Mouse (Mus musculus) midbrain, embryonic 14.5 days (tissue): ENCODE data around the gene Ccdc169. TPM values are rescaled to one million over a fixed set of nuclear protein-coding genes. Genes with fewer than 3 reads are reported as not detected.

Source experiments
- ATAC-seq: fragments of 200-750 bp; cut with Nextera tagmentation; 2 replicates; pipeline ENCODE4 v1.8.0; 2017; ENCODE audit warnings: moderate number of reproducible peaks, moderate library complexity; ENCODE audit not compliant: low FRiP score, low TSS enrichment
- DNase-seq: peaks from one replicate; pipeline ENCODE4 v3.0.0-alpha.2; 2015
- H3K27ac ChIP-seq: fragments of 300-500 bp; sonication (generic); replicated peaks from 2 replicates; pipeline ENCODE4 v1.5.1; 2014; ENCODE audit warnings: mild to moderate bottlenecking, low read depth, low read length, moderate library complexity
- H3K27me3 ChIP-seq: fragments of 300-500 bp; sonication (generic); 2 replicates; pipeline ENCODE4 v1.6.1; 2014; ENCODE audit warnings: low read length, control low read depth, mixed read lengths; ENCODE audit not compliant: control insufficient read depth, insufficient read depth
- H3K36me3 ChIP-seq: fragments of 300-500 bp; sonication (generic); 2 replicates; pipeline ENCODE4 v1.6.1; 2014; ENCODE audit warnings: low read length, control low read depth; ENCODE audit not compliant: control insufficient read depth, insufficient read depth
- H3K4me1 ChIP-seq: fragments of 300-500 bp; sonication (generic); 2 replicates; pipeline ENCODE4 v1.6.1; 2014; ENCODE audit warnings: mild to moderate bottlenecking, antibody characterized with exemption, low read length, control low read depth; ENCODE audit not compliant: control insufficient read depth, insufficient read depth
- H3K4me2 ChIP-seq: fragments of 300-500 bp; sonication (generic); 2 replicates; pipeline ENCODE4 v1.6.1; 2014; ENCODE audit warnings: mild to moderate bottlenecking, low read length, moderate library complexity
- H3K4me3 ChIP-seq: fragments of 300-500 bp; sonication (generic); replicated peaks from 2 replicates; pipeline ENCODE4 v1.5.1; 2014; ENCODE audit warnings: low read depth, low read length
- H3K9ac ChIP-seq: fragments of 300-500 bp; sonication (generic); replicated peaks from 2 replicates; pipeline ENCODE4 v1.6.1; 2014; ENCODE audit warnings: mild to moderate bottlenecking, low read length, moderate library complexity
- H3K9me3 ChIP-seq: fragments of 300-500 bp; sonication (generic); 2 replicates; pipeline ENCODE4 v1.6.1; 2016; ENCODE audit warnings: low read length, control low read depth, mixed read lengths; ENCODE audit not compliant: control insufficient read depth
- WGBS: fragments of 180-500 bp; shearing (Covaris S2); extraction: QIAGEN DNeasy Blood & Tissue Kit; methylation state at CpG from one replicate; pipeline ENCODE4 v1.1.7; 2014; 5-methylcytosine and 5-hydroxymethylcytosine counted together
- polyA plus RNA-seq: library from polyadenylated mRNA; unstranded; fragments of >200 nt; fragmentation: Nextera tagmentation; extraction: Ambion mirVana; gene quantifications from 2 replicates; pipeline ENCODE4 v1.2.1, GENCODE M21; 2014

Ccdc169 gene
- polyA plus RNA-seq, 1 experiment from 2014 or later: 0.12 TPM

DNA sequence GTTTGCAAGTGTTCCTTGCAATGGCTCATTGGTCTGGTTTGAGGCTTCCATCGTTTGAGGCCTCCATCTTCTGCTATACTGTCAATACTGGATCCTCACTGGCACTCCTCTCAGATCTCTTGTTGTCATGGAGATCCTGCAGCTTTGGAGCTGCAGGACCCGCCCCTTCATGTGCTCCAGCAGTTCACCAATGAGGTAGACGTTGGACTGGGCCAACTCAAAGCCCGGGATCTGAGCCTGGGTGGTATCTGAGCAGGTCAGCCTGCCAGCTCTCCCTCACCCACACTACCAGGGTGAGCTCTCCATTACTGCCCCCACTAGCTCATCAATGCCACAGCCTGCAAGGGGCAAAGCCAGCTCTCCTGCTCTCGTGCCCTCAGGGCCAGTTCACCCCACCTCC is 20.3 kb downstream of the Ccdc169 start:
- DNase-seq: peak; percentile 23
- H3K4me1 ChIP-seq: 0 out of 2 replicates have a peak, but pooled peaks cover 7% of the 10 kb centered on the region

DNA sequence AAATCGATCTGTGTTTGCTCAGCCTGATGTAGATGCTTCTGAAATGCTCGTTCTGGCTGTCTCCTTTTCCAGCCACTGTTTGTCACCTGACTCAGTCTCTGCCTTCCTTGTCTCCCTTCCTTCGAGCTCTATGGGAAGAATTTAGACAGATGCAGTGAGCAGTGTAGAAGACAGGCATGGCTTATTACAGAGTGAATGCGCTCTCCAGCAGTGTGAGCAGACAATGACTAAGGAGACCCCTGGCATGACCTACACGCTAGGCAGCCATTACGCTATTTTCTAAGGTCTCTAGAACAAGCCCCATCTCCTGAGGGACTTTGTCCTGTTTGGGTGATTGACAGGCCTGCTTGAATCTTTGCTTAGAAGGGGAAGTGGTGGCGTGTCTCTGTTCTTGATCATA is 24.0 kb downstream of the Ccdc169 start:
- Histone ChIP-seq H3K4me2 (no peak overlapping the region), H3K9ac (no peak overlapping the region), H3K36me3 (no peaks in the 10 kb centered on the region), H3K9me3 (no peaks in the 10 kb centered on the region), H3K27ac (no peak overlapping the region), H3K27me3 (no peaks in the 10 kb centered on the region), H3K4me1 (0 out of 2 replicates have a peak, but pooled peaks cover 7% of the 10 kb centered on the region), H3K4me3 (no peak overlapping the region)
- no peak for ATAC-seq
- WGBS: 40% methylated on average over 7 of the region's 7 CpGs
- DNase-seq: peak; percentile 41

More for the DNA sequence above, 20.3 kb downstream of the Ccdc169 start:
- H3K27ac ChIP-seq: no peak overlapping the region
- 41% methylated on average over 5 of the region's 5 CpGs for WGBS
- no peak for ATAC-seq
- no peak overlapping the region for H3K4me3 ChIP-seq
- no peak overlapping the region for H3K9ac ChIP-seq
- no peaks in the 10 kb centered on the region for H3K36me3 ChIP-seq
- H3K27me3 ChIP-seq: no peaks in the 10 kb centered on the region
- H3K4me2 ChIP-seq: no peak overlapping the region
- no peaks in the 10 kb centered on the region for H3K9me3 ChIP-seq

DNA sequence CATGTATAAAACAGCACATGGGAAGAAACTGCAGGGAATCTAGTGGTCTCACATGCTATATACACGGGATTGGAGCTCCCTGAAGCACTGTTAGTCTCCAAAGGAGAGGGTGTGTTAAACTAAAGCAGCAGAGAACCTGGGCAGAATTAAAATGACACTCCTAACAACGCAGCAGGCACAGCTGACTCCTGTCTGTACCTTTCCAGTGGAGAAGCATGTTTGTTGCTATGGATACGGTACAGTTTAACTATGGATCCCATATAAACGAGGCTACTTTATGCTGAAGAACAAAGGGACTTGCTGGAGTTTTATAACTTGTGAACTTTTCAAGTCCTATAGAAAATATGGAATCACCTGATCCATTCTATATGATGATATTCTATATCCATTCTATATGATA is 26.4 kb downstream of the Ccdc169 start:
- H3K27ac ChIP-seq: no peak overlapping the region
- H3K4me3 ChIP-seq: no peak overlapping the region
- no peaks in the 10 kb centered on the region for H3K27me3 ChIP-seq
- no peaks in the 10 kb centered on the region for H3K4me1 ChIP-seq
- H3K9me3 ChIP-seq: no peaks in the 10 kb centered on the region
- WGBS: 67% methylated on average over 4 of the region's 4 CpGs
- DNase-seq: peak; percentile 40
- no peaks in the 10 kb centered on the region for H3K36me3 ChIP-seq
- ATAC-seq: no peak
- no peak overlapping the region for H3K4me2 ChIP-seq
- H3K9ac ChIP-seq: no peak overlapping the region

DNA sequence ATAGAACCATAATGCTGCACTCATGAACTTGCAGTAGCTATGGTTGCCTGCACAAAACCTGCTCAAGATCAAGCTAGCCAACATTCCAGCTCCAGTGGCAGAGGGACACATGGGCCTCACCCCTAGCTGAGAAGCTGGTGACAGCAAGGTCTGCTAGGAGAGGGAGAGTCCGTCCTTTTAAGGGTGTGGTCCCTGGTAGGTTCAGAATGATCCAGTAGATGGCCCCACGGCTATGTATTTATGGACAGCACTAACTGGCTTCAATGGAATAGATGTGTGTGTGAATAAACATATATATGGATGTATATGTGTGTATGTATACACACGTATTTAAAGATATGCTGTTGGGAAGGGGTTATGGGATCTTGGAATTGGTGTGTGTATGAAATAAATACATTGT is 35.3 kb downstream of the Ccdc169 start:
- no peaks in the 10 kb centered on the region for H3K27me3 ChIP-seq
- no peaks in the 10 kb centered on the region for H3K36me3 ChIP-seq
- H3K4me2 ChIP-seq: no peak overlapping the region
- H3K9ac ChIP-seq: no peak overlapping the region
- WGBS: 77% methylated on average over 3 of the region's 3 CpGs
- ATAC-seq (no peak), DNase-seq (no peak)
- H3K27ac ChIP-seq: no peak overlapping the region
- no peak overlapping the region for H3K4me3 ChIP-seq
- H3K9me3 ChIP-seq: no peaks in the 10 kb centered on the region
- H3K4me1 ChIP-seq: no peaks in the 10 kb centered on the region

- WGBS: 52% methylated on average over 6 of the region's 6 CpGs
- no peaks in the 10 kb centered on the region for H3K9me3 ChIP-seq
- ATAC-seq: no peak
- no peak overlapping the region for H3K4me2 ChIP-seq
- no peaks in the 10 kb centered on the region for H3K4me1 ChIP-seq
- H3K27me3 ChIP-seq: no peaks in the 10 kb centered on the region
- H3K27ac ChIP-seq: no peak overlapping the region
- H3K36me3 ChIP-seq: no peaks in the 10 kb centered on the region
- H3K4me3 ChIP-seq: no peak overlapping the region
- DNase-seq: no peak
- no peak overlapping the region for H3K9ac ChIP-seq
These were observed 40.1 kb downstream of the Ccdc169 start for GRCm38 (mm10) chr3:55177271-55177670.

DNA sequence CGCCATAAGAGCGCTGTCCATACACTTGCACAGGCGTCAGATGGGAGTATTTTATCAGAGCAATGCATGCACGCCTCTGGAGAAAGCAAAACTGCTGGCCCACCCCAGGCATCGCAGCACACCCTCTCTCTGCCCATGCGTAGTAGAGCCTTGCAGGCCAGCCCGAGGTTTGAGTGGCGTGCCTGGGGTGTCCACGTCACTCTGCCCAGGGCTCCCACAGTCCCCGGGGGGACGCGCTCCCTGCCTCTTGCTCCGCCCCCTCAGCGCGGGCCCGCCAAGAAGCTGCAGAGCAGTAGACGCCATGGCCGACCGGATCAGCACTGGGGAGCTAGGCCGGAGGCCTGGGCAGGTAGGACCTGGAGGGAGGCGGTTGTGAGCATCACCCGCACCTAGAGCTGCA is 44.6 kb downstream of the Ccdc169 start, which contains the start of gene Sohlh2:
Sohlh2 (plus strand) TSS at position 263 of the 400 bp plus-strand sequence.
- no peak within 1 kb of the TSS for H3K9ac ChIP-seq
- no peaks in the 10 kb centered on the region for H3K4me1 ChIP-seq
- no peak within 1 kb of the TSS for H3K4me2 ChIP-seq
- H3K4me3 ChIP-seq: no peak within 1 kb of the TSS
- no peaks in the 10 kb centered on the region for H3K36me3 ChIP-seq
- 93% methylated on average over 22 of the region's 22 CpGs for WGBS
- H3K27ac ChIP-seq: no peak within 1 kb of the TSS
- no peaks in the 10 kb centered on the region for H3K9me3 ChIP-seq
- ATAC-seq: peak; percentile 24; the same call in 1 of the 2 replicates
- H3K27me3 ChIP-seq: no peaks in the 10 kb centered on the region
- no peak for DNase-seq

- 93% methylated on average over 4 of the region's 4 CpGs for whole genome bisulfite sequencing
- no peaks in the 10 kb centered on the region for H3K4me1 ChIP-seq
- no peak overlapping the region for H3K27ac ChIP-seq
- no peak overlapping the region for H3K4me2 ChIP-seq
- H3K27me3 ChIP-seq: no peaks in the 10 kb centered on the region
- H3K36me3 ChIP-seq: no peaks in the 10 kb centered on the region
- no peak overlapping the region for H3K4me3 ChIP-seq
- H3K9ac ChIP-seq: no peak overlapping the region
- no peaks in the 10 kb centered on the region for H3K9me3 ChIP-seq
- ATAC-seq (no peak), DNase-seq (no peak)
These were observed 54.5 kb downstream of the Ccdc169 start for GRCm38 (mm10) chr3:55191668-55192067.

- Histone ChIP-seq H3K9ac (no peak overlapping the region), H3K4me1 (no peaks in the 10 kb centered on the region), H3K36me3 (no peaks in the 10 kb centered on the region), H3K27ac (no peak overlapping the region), H3K4me3 (no peak overlapping the region), H3K4me2 (no peak overlapping the region), H3K27me3 (no peaks in the 10 kb centered on the region), H3K9me3 (no peaks in the 10 kb centered on the region)
- WGBS: 63% methylated on average over 2 of the region's 2 CpGs
- DNase-seq (no peak), ATAC-seq (no peak)
These were observed 56.2 kb downstream of the Ccdc169 start for GRCm38 (mm10) chr3:55193351-55193750.

GRCm38 (mm10) chr3:55194792-55195191 is 57.7 kb downstream of the Ccdc169 start:
- H3K9ac ChIP-seq: no peak overlapping the region
- H3K4me1 ChIP-seq: no peaks in the 10 kb centered on the region
- ATAC-seq (no peak), DNase-seq (no peak)
- H3K4me2 ChIP-seq: no peak overlapping the region
- 42% methylated on average over 8 of the region's 8 CpGs for WGBS
- no peak overlapping the region; the same call in 1 of the 2 replicates for H3K27ac ChIP-seq
- H3K27me3 ChIP-seq: no peaks in the 10 kb centered on the region
- H3K4me3 ChIP-seq: no peak overlapping the region
- H3K9me3 ChIP-seq: no peaks in the 10 kb centered on the region
- no peaks in the 10 kb centered on the region for H3K36me3 ChIP-seq
